Mouse (Mus musculus): Measurements from ENCODE around the gene Grap2.

Grap2 gene

DNA sequence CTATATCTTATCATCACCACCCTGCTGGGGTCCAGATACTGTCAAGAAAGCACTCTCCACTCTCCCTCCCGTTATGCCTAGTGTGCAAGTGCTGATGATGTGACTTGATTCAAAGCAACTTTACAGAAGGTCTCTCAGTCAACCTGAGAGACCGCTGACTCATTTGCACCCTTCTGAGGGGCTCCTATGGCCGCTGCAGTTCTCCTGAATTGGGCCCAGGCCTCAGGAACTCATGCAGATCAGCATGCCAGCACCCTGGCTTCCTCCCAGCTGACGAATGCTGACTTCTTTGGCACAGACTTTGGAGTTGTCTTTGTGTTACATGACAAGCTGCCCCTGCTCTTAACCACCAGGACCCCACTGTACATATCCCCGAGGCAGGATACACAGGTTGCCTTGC, 21.5 kb downstream of the Grap2 start:
- in situ Hi-C loops (cut with MboI, MseI), result loop anchor here in 1 of 2 experiments (10.0 to 25.0 kb wide), 2 partner anchors 569 to 2007 kb away; partner anchors contain the start of gene Cyth4

- in situ Hi-C loops (cut with MboI, MseI), result loop anchor here in 1 of 2 experiments (10.0 to 25.0 kb wide), 2 partner anchors 574 to 2011 kb away; partner anchors contain the start of gene Cyth4
Measured at GRCm38 (mm10) chr15:80598750-80599149, 26.4 kb downstream of the Grap2 start.

GRCm38 (mm10) chr15:80599213-80599750, 26.9 kb downstream of the Grap2 start:
- in situ Hi-C loops (cut with MboI, MseI), result loop anchor here in 1 of 2 experiments (10.0 to 25.0 kb wide), 2 partner anchors 574 to 2012 kb away; partner anchors contain the start of gene Cyth4

DNA sequence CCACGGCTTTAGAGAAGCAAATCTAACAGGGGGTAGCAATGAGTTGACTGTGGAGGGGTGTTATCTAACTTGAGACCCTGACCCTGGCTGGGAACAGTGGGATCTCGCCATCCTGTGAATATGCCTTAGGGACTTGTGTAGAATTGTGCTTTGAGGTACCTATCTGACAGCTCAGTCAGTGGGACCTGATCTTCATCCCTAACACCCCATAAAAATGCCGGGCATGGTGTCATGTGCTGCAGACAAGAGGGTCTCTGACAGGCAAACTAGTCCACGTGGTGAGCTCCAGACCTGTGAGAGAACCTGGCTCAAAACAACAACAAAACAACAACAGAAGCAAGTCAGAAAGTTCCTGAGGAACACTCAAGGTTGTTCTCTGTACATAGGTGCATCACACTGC, 27.4 kb downstream of the Grap2 start:
- in situ Hi-C loops (cut with MboI, MseI), result loop anchor here in 1 of 2 experiments (10.0 to 25.0 kb wide), 2 partner anchors 575 to 2013 kb away; partner anchors contain the start of gene Cyth4

DNA sequence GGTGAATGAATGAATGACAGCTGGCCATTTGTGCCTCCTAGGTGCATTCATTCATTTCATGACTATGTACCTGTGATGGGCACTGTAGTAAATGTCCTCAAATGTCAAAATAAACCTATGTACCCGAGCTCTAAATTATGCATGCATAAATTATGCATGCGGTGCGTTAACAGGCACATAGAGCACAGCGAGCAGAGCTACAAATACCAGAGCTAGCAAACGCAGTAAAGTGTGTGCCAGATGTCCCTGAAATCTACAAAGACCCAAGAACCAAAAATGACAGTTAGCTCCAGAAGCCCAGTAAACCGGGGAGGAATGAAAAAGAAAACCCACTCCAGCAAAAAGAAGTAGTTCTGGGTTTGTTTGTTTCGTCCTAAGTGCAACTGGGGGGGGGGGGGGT, 29.1 kb downstream of the Grap2 start:
- in situ Hi-C loops (cut with MboI, MseI), result no loop called here

GRCm38 (mm10) chr15:80602487-80602886, 30.1 kb downstream of the Grap2 start:
- in situ Hi-C loops (cut with MboI, MseI), result no loop called here

DNA sequence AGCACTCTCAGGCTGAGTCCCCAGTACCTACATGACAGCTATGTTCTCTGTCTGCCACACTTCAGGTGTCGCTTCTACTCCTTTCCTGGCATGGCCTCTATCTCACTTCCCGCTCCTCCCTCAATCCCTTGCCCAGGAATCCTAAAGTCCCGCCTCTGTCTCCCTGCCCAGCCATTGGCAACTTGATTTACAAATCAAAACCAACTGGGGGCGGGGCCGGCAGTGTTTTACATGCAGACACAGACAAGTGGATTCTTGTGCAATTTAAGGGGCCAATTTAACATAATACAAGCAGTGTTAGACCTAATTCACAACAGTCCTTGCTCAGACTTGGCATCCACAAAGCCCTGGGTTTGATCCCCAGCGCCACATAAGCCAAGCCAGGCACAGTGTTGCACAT, 31.6 kb downstream of the Grap2 start:
- in situ Hi-C loops (cut with MboI, MseI), result no loop called here

- in situ Hi-C loops (cut with MboI, MseI), result no loop called here
Measured at GRCm38 (mm10) chr15:80607970-80608369, 35.6 kb downstream of the Grap2 start.

DNA sequence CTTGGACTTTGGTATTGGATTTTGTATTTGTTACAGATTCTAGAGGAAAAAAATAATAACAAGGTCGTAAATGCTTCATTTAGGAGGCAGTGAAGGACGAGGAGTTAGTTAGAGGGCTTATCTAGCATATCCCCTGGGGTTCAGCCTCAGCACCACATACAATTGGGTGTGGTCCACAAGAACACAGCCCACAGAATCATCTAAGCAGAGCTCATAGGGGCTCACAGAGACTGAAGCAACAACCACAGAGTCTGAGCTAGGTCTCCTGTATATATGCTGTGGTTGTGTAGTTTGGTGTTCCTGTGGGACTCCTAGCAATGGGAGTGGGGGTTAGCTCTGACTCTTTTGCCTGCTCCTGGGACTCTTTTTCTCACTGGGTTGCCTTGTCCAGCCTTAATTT, 37.9 kb downstream of the Grap2 start:
- in situ Hi-C loops (cut with MboI, MseI), result loop anchor here in 1 of 2 experiments (5.0 kb wide), 1 partner anchor 43 kb away; the partner anchor contains the start of gene Enthd1

DNA sequence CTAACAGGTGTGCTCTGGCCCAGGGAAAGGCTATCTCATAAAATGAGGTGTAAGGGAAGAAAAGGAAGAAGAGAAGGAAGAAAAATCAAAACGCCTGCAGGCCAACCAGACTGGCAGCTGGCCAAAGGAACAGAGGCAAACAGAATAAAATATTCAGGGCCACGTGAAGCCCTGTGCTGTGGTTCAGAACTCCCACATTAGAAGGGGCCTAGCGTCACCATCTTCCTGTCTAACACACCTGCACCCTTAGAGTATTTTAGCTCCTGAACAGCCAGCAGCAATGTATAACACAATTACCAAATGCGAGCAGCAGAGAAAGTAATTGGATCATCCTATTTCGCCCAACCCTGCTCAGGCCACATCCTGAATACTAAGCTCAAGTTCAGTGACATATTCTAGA, 39.1 kb downstream of the Grap2 start:
- in situ Hi-C loops (cut with MboI, MseI), result loop anchor here in 1 of 2 experiments (5.0 kb wide), 1 partner anchor 44 kb away; the partner anchor contains the start of gene Enthd1

GRCm38 (mm10) chr15:80613904-80614303, 41.5 kb downstream of the Grap2 start:
- in situ Hi-C loops (cut with MboI, MseI), result loop anchor here in 1 of 2 experiments (5.0 kb wide), 1 partner anchor 47 kb away; the partner anchor contains the start of gene Enthd1

DNA sequence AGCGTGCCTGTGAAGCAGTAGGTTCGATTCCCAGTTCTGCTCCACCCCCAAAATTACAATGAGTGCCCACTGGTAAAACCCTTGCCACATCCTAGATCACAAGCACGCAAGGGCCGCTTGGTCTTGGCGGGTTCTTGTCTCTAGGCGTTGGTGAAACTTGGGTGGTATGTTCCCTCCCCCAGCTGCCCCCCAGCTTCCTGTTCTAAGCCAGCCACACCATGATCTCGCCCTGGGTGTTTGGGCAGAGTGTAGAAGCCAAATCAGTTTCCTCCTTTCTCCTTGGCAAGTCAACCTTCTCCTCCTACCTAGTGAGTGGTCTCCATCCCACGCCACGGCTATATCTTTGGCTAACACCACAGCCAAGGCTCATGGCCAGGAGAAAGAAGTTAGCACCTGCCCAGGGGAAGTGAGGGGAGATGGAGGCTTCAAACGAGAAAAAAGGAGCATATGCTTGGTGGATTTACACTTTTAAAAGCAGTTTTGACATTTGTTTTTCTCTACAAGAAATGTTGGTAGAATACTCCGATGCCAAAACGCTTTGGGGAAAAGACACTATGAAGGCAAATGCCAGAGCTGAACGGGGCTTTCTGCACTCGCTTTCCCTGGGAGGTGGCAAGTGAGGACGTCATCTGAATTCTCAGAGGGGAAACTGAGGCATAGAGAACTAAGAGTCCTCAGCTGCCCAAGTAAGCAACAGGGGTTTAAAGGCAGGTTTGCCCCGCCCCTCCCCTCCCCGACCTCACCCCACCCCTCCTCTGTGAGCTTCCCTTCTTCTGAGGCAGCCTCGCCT, 42.3 kb downstream of the Grap2 start:
- in situ Hi-C loops (cut with MboI, MseI), result loop anchor here in 1 of 2 experiments (5.0 kb wide), 1 partner anchor 47 kb away; the partner anchor contains the start of gene Enthd1

DNA sequence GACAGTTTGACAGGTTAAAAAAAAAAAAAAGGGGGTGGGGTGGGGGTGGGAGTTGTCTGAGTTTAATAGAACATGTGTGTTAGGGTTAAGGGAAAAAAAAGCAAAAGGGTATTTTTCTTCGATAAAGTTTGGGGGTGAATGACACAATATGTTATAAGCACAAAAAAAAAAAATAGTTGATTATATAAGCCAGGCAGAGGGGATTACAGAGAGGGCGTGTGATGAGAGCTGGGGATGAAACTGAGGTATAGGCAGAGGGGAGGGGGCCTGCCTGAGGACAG, 42.8 kb downstream of the Grap2 start:
- in situ Hi-C loops (cut with MboI, MseI), result no loop called here

GRCm38 (mm10) chr15:80615636-80616383, 43.4 kb downstream of the Grap2 start:
- in situ Hi-C loops (cut with MboI, MseI), result no loop called here

GRCm38 (mm10) chr15:80617839-80618238, 45.4 kb downstream of the Grap2 start:
- in situ Hi-C loops (cut with MboI, MseI), result no loop called here

DNA sequence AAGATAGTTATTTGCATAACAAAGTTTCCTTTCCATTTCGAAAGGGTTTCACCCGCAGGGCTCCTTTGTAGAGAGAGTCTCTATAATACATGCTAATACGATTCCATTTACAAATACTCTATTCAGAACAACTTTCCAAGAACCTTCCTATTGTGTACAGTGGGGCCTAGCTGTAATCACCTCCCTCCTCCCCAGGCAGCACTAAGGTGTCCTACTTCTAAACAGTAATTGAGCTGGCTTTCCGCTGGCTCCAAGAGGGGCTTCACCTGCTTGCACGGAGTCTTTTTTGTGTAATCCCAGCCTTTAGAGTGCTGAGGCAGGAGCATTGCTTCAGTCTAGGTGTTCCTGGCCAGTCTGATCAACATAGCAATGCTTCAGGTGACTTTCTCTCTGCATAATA, 46.8 kb downstream of the Grap2 start:
- in situ Hi-C loops (cut with MboI, MseI), result no loop called here

- in situ Hi-C loops (cut with MboI, MseI), result no loop called here
Measured at GRCm38 (mm10) chr15:80619786-80620185, 47.4 kb downstream of the Grap2 start.

DNA sequence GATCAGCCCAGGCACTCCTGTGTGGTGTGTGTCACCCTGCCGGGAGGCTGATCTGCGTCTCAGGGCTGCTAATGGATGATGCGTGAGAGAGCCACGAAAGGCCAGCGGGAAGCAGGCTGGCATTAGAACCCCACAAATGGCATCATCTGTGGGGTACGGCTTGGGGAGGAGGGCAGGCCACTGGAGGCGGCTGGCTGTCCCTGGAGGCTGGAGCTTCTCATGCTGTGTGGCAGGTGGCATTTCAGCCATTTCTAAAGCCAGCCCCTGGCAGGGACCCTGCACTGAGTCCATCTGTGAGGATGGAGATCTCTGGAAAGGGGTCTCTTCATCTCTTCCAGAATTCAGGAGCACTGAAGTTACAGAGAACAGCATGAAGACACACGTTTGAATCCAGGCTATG, 48.0 kb downstream of the Grap2 start:
- in situ Hi-C loops (cut with MboI, MseI), result no loop called here

DNA sequence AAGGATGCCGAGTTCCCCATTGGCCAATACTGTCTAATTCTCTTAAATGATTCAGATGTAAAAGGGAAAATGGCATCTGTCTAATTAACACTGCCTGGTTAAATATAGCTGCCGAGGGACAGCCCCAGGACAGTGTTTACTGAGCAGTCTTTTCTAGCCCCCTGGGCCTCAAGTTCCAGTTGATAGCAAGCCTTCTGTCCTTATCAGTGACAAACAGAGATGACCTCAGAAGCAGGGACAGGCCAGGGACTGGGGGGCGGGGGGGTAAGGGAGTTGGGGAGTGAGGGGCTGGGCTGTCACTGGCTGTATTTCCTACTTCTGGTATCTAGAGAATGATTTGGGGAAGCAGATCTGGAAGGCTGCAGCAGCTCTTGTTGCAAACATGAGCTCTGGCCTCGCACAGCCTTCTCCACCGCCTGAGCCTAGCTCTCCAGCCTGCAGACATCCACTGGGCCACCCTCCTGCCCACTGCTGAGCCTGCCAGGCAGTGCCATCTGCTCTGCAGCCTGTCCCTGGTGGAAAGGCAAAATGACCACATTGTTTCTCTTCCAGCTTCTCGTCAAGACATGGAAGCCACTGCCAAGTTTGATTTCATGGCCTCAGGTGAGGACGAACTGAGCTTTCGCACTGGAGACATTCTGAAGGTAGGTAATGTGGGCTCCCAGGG, 50.9 kb downstream of the Grap2 start:
- in situ Hi-C loops (cut with MboI, MseI), result no loop called here

GRCm38 (mm10) chr15:80626472-80626871, 54.1 kb downstream of the Grap2 start:
- in situ Hi-C loops (cut with MboI, MseI), result no loop called here

- in situ Hi-C loops (cut with MboI, MseI), result no loop called here
Measured at GRCm38 (mm10) chr15:80630147-80630546, 57.8 kb downstream of the Grap2 start.

All from T-helper 17 cell (primary cell).